Mouse (Mus musculus) neural tube, embryonic 12.5 days (tissue): ENCODE results near the gene Deaf1. TPM values are rescaled to one million over a fixed set of nuclear protein-coding genes. Genes with fewer than 3 reads are reported as not detected.

Experiments
- ATAC-seq: fragments of 200-750 bp; cut with Nextera tagmentation; 2 replicates; pipeline ENCODE4 v1.8.0; 2017; ENCODE audit warnings: low read depth, mild to moderate bottlenecking, moderate TSS enrichment, moderate library complexity; ENCODE audit not compliant: low FRiP score
- H3K27ac ChIP-seq: fragments of 300-500 bp; sonication (generic); 2 replicates; pipeline ENCODE4 v1.5.1; 2016
- H3K27me3 ChIP-seq: fragments of 300-500 bp; sonication (generic); replicated peaks from 2 replicates; pipeline ENCODE4 v1.6.1; 2016; ENCODE audit warnings: mild to moderate bottlenecking
- H3K36me3 ChIP-seq: fragments of 300-500 bp; sonication (generic); 2 replicates; pipeline ENCODE4 v1.6.1; 2016; ENCODE audit warnings: mild to moderate bottlenecking
- H3K4me1 ChIP-seq: fragments of 300-500 bp; sonication (generic); 2 replicates; pipeline ENCODE4 v1.6.1; 2016
- H3K4me2 ChIP-seq: fragments of 300-500 bp; sonication (generic); replicated peaks from 2 replicates; pipeline ENCODE4 v1.6.1; 2016; ENCODE audit warnings: mild to moderate bottlenecking
- H3K4me3 ChIP-seq: fragments of 300-500 bp; sonication (generic); 2 replicates; pipeline ENCODE4 v1.5.1; 2016
- H3K9ac ChIP-seq: fragments of 300-500 bp; sonication (generic); 2 replicates; pipeline ENCODE4 v1.6.1; 2016; ENCODE audit warnings: mild to moderate bottlenecking
- H3K9me3 ChIP-seq: fragments of 300-500 bp; sonication (generic); 2 replicates; pipeline ENCODE4 v1.6.1; 2016; ENCODE audit warnings: mild to moderate bottlenecking
- WGBS: fragments of 180-500 bp; shearing (Covaris S2); methylation state at CpG from one replicate; pipeline ENCODE4 v1.1.7; 2016; 5-methylcytosine and 5-hydroxymethylcytosine counted together
- polyA plus RNA-seq: library from polyadenylated mRNA; unstranded; fragments of >200 nt; fragmentation: Nextera tagmentation; extraction: Ambion mirVana; gene quantifications from 2 replicates; pipeline ENCODE4 v1.2.1, GENCODE M21; 2016

The Deaf1 gene
- polyA plus RNA-seq, 1 experiment from 2014 or later, result 108 TPM

DNA sequence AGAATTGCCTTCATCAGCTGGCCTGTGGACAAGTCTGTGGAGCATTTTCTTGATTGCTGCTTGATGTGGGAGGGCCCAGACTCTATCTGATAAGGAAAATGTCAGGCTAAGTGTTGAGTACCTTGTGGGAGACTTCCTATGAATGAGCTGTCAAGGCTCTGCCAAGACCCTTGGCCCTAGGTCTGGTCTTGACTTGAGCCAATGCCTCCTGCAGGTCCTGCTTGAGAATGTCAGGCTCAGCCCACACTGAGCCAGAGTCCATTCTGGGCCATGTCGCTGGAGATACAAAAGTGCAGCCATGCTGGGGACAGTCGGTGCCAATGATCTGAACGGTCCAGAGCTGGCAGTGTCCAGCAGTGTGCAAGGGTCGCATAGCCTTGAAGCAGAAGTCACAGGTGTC, 44.7 kb downstream of the Deaf1 start:
- no peak overlapping the region for H3K27ac ChIP-seq
- no peaks in the 10 kb centered on the region for H3K9me3 ChIP-seq
- H3K4me3 ChIP-seq, result no peak overlapping the region
- H3K4me2 ChIP-seq, result no peak overlapping the region
- H3K36me3 ChIP-seq, result no peaks in the 10 kb centered on the region
- ATAC-seq, result no peak
- H3K4me1 ChIP-seq, result peaks cover 9% of the 10 kb centered on the region
- WGBS, result 86% methylated on average over 4 of the region's 4 CpGs
- H3K27me3 ChIP-seq, result 0 out of 2 replicates have a peak, but pooled peaks cover 3% of the 10 kb centered on the region
- no peak overlapping the region for H3K9ac ChIP-seq

DNA sequence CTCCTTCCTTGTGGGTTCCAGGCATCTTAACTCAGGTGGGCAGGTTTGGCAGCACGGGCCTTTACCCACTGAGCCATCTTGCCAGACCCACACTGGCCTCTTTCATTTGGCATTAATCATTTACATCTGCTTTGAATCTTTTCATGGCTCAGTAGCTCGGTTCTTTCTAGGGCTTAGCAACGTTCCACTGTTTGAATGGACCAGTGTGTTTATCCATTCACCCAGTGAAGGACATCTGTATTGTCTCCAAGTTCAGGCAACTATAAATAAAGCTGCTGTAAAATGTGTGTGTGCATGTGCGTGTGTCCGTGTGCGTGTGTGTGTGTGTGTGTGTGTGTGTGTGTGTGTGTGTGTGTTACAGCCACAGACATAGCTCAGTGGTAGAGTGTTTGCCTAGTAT, 46.0 kb downstream of the Deaf1 start:
- H3K4me2 ChIP-seq, result no peak overlapping the region
- ATAC-seq, result no peak
- H3K4me1 ChIP-seq, result peaks cover 9% of the 10 kb centered on the region
- 0 out of 2 replicates have a peak, but pooled peaks cover 3% of the 10 kb centered on the region for H3K27me3 ChIP-seq
- no peak overlapping the region for H3K27ac ChIP-seq
- no peaks in the 10 kb centered on the region for H3K9me3 ChIP-seq
- no peak overlapping the region for H3K9ac ChIP-seq
- H3K36me3 ChIP-seq, result no peaks in the 10 kb centered on the region
- H3K4me3 ChIP-seq, result no peak overlapping the region
- 43% methylated on average over 6 of the region's 6 CpGs for WGBS

DNA sequence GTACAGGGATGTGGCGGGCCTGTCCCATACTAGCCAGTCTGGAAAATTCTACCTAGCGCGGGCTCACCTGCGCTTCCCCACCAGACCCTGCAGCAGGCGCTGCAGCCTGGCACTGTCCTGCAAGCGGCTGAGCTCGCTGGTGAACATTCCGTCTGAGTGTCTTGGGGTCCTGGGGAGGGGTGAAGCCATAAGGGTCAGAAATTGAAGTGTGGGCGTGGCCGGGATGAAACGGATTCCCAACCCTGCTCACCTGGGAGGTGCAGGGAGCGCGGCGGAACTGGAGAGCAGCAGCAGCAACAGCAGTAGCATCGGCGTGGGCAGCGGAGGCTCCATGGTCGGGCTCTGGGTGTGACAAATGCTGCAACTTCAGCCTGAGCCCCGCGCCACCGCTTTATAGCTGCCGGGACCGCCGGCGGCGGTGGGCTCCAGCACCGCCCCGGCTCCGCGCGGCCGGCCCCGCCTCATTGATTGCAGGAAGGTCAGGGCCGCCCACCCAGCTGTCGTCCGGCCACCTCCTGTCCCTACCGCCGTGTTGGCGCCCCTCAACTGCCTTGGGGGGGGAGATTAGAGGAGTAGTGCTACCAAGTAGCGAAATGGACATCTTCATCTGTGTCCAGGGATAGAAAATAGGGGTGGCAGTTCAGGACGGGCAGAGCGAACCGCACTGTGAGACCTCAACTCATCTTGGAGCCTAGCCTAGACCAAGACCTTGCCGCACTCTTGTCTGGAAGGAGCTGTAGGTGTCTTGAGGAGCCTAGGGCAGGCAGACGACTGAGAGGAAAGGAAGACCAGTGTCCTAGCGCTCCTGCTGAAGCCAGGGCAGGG, 48.5 kb downstream of the Deaf1 start, which contains the start of gene Sct:
Gene Sct, minus strand, starts transcription at position 368 of the 825 bp plus-strand sequence.
- H3K36me3 ChIP-seq, result no peaks in the 10 kb centered on the region
- peak within 1 kb of the TSS; percentile 53 for H3K9ac ChIP-seq
- H3K27ac ChIP-seq, result no peak within 1 kb of the TSS
- H3K9me3 ChIP-seq, result no peaks in the 10 kb centered on the region
- H3K4me2 ChIP-seq, result peak within 1 kb of the TSS; percentile 95
- WGBS, result 1% methylated on average over 46 of the region's 46 CpGs
- H3K4me3 ChIP-seq, result peak within 1 kb of the TSS; percentile 41
- 0 out of 2 replicates have a peak, but pooled peaks cover 3% of the 10 kb centered on the region for H3K27me3 ChIP-seq
- ATAC-seq, result peak; percentile 76
- H3K4me1 ChIP-seq, result peaks cover 9% of the 10 kb centered on the region

DNA sequence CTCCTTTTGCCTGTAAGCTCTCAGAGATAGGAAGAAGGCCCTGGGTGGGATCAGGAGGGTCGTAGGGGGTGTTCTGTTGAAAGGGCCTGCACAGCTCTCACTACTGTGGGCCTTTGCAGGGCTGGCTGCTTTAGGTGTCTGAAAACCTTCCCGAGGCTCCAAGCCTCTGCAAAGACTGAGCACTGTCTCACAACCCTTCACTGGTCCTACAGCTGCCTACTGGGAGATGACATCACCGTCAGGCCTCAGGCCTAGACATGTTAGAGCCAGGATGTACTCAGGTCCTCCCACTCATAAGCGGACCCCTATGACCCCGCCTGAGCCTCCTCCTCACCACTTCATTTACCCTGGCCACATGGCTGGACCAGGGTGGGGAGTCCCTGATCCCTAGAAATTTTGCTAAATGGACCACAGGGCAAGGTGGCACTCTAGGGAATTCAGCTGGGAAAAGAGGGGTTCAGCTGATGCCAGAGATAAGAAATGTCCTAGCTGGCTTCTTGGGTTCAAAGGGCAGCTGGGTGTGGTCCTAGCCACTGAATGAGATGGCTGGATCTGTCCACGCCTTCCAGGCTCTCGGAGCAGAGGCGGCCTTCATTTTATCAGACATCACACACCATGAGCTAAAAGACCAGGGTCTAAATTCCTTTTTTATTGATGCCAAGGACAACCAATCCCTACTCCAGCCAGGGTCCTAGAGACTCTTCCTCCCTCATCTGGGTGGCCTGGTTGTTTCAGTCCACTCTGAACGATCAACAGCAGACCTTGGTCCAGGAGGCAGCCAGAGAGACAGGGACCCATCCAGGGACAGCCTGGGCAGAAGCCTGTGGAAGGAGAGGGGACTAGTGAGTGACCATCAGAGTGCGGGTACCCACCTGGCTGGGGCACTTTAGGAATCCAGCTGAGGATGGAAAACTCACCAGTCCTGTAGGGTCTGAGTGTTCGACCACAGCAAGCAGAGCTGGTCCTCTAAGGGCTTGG, 49.5 kb downstream of the Deaf1 start:
- Histone ChIP-seq H3K36me3 (no peaks in the 10 kb centered on the region), H3K4me3 (no peak overlapping the region), H3K4me1 (peaks cover 9% of the 10 kb centered on the region), H3K9ac (no peak overlapping the region), H3K27me3 (0 out of 2 replicates have a peak, but pooled peaks cover 3% of the 10 kb centered on the region), H3K4me2 (peak overlapping the region; percentile 95), H3K27ac (no peak overlapping the region), H3K9me3 (no peaks in the 10 kb centered on the region)
- WGBS, result 78% methylated on average over 11 of the region's 11 CpGs
- ATAC-seq, result 0 out of 2 replicates have a peak, but pooled peaks have one; percentile 15

DNA sequence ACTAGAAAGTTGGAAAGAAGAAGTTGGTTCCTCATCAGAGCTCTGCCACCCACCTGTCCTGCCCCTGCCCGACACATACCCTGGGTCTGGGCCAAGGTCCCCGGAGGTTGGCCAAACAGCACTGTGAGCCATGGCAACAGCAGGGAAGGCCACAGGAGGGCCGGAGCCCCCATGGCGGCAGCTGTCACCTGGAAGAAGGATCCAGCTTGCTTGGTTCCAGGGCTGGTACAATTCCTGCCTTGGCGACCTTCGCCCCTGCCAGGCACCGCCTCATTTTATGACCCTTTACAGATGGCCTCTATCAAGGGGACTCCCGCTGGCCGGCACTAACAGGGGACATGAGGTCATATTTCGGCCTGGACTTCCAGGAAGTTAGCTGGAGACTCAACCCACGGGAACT, 50.9 kb downstream of the Deaf1 start, which contains the start of gene Cdhr5:
Gene Cdhr5, minus strand, starts transcription at position 241 of the 400 bp plus-strand sequence.
- Histone ChIP-seq H3K9ac (no peak within 1 kb of the TSS), H3K4me2 (no peak within 1 kb of the TSS), H3K27me3 (0 out of 2 replicates have a peak, but pooled peaks cover 3% of the 10 kb centered on the region), H3K4me3 (no peak within 1 kb of the TSS), H3K36me3 (no peaks in the 10 kb centered on the region), H3K9me3 (no peaks in the 10 kb centered on the region), H3K27ac (no peak within 1 kb of the TSS), H3K4me1 (peaks cover 9% of the 10 kb centered on the region)
- ATAC-seq, result no peak
- 27% methylated on average over 11 of the region's 11 CpGs for WGBS

DNA sequence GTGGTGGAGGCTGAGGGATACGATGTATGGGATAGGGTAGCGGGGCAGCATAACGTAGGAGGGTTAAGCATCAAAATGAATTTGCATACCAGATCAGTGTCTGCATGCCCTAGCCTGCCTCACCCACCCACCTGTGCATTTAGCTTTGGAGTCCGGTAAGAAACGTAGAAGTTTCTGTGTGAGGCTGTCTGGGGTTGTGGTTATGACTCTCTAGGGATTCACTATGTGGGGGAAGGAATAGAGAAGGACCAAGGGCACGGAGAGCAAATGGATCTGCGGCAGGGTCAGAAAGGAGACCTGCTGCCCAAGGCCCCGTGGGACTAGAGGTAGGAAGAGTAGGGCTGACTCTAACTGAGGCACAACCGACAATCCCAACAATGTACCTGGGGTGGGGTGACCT, 52.1 kb downstream of the Deaf1 start:
- H3K9ac ChIP-seq, result no peak overlapping the region
- H3K4me1 ChIP-seq, result peaks cover 9% of the 10 kb centered on the region
- WGBS, result 88% methylated on average over 9 of the region's 9 CpGs
- H3K4me2 ChIP-seq, result no peak overlapping the region
- no peaks in the 10 kb centered on the region for H3K36me3 ChIP-seq
- ATAC-seq, result no peak
- no peak overlapping the region for H3K27ac ChIP-seq
- no peak overlapping the region for H3K4me3 ChIP-seq
- no peaks in the 10 kb centered on the region for H3K9me3 ChIP-seq
- H3K27me3 ChIP-seq, result 0 out of 2 replicates have a peak, but pooled peaks cover 3% of the 10 kb centered on the region

DNA sequence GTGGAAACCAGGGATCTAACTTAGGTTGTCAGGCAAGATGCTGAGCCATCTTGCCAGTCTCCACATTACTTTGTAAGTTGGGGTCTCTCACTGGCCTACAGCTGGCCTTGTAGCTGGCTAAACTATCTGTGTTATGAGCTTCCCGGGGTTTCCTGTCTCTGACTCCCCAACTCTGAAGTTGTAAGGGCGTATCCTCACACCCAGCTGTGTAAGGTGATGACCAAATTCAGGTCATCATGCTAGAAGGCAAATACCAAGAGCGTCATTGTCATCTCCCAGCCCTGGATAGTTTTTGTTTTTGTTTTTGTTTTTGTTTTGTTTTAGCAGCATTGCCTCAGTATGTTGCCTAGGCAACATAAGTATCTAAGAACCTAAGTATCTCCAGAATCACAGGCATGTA, 56.9 kb downstream of the Deaf1 start:
- H3K9me3 ChIP-seq, result no peaks in the 10 kb centered on the region
- peaks cover 8% of the 10 kb centered on the region for H3K4me1 ChIP-seq
- ATAC-seq, result no peak
- no peaks in the 10 kb centered on the region for H3K36me3 ChIP-seq
- H3K4me2 ChIP-seq, result no peak overlapping the region
- 93% methylated on average over 3 of the region's 3 CpGs for WGBS
- H3K9ac ChIP-seq, result no peak overlapping the region
- H3K27me3 ChIP-seq, result no peaks in the 10 kb centered on the region
- no peak overlapping the region for H3K4me3 ChIP-seq
- H3K27ac ChIP-seq, result no peak overlapping the region

DNA sequence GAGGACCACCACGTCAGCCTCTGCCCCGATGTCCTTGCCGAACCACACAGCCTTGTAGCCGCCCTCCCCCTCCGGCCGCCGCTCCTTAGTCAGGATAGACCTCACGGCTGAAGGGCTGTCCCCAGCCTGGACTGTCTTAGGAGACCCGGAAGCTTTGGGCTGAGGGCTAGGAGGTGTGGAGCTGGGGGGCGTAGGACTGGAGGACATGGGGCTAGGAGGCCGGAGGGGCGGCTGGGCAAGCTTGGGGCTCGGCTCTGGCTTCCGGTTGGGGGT, 58.3 kb downstream of the Deaf1 start:
- ATAC-seq, result no peak
- 86% methylated on average over 14 of the region's 14 CpGs for WGBS

DNA sequence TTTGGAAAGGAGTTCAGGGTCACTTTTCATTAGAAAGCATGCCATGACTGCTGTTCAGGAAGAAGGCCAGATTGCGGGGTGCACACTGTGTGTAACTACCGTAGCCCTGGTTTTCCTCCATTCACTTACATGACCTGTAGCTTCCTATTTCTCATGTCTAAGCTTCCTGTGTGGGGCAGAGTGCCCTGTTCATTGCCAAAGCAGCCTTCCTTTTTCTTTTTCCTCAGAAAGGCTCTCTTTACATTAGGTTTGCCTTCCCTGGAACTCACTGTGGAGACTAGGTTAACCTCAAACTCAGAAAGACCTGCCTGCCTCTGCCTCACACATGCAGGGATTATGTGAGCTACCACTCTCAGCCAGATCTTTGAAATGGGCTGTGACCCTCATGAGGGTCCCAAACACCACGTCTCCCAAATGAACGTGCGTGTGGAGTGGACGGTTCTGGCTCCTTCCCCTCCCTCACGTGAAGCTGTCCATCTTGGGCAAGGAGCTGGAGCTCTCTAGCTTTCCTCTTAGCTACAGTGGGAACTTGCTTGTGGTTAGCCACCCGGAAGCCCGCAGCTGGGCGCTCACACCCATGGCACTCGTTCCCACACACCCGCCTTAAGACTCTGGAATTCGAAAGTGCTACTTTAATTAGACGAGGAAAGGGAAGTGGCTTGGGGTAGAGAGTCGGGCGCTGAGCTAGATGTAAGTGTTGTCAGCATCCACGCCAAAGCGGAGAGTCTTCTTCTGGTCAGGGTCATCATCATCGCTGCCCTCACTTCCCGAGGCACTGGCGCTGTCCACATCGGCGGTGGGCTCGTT, 58.8 kb downstream of the Deaf1 start:
- WGBS, result 80% methylated on average over 24 of the region's 24 CpGs
- Histone ChIP-seq H3K9me3 (no peaks in the 10 kb centered on the region), H3K4me2 (no peak overlapping the region), H3K27me3 (no peaks in the 10 kb centered on the region), H3K27ac (no peak overlapping the region), H3K4me3 (no peak overlapping the region), H3K9ac (no peak overlapping the region), H3K36me3 (peaks cover 9% of the 10 kb centered on the region), H3K4me1 (peaks cover 12% of the 10 kb centered on the region)
- ATAC-seq, result no peak

More for the DNA sequence above, 58.3 kb downstream of the Deaf1 start:
- Histone ChIP-seq H3K27me3 (no peaks in the 10 kb centered on the region), H3K4me2 (no peak overlapping the region), H3K27ac (no peak overlapping the region), H3K9me3 (no peaks in the 10 kb centered on the region), H3K9ac (no peak overlapping the region), H3K36me3 (peaks cover 3% of the 10 kb centered on the region), H3K4me3 (no peak overlapping the region), H3K4me1 (peaks cover 12% of the 10 kb centered on the region)

DNA sequence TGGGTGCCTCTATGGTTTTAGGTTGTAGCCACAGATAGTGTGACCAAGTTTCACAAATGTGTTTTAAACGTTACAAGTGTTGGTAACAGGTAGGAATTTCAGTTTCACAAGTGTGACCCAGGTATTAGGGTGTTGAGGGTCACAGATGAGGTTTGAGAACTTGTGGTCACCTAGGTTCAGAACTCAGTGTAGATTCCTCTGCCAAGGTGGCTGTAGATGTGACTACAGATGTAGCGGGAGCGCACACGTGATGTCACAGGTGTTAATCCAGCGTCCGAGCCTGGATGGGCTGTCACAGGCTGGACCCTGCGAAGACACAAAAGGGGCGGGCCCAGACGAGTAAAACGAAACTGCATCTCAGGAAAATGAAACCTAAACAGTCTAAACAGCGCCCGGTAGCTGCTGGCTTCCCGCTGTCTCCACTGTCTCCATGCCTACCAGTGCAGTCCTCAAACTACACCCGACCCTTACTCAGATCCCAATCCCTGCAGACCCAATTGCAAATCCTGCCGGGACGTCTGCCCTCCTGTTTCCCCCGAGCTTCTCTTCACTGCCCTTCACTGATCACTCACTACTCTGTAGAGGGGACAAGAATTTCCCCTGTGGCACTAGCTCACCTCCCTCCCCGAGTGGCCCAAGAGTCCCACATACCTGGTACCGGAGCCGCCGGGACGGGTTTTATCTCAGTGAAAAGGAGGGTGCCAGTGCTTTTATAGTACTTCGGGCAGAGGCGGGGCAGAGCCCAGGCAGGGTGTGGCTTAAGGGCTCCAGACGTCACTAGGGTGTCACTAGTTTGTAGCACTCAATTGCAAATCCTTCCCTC, 61.5 kb downstream of the Deaf1 start, which contains the start of gene Irf7:
Gene Irf7, minus strand, starts transcription at position 743 of the 823 bp plus-strand sequence.
- Histone ChIP-seq H3K4me3 (peak within 1 kb of the TSS; percentile 29; the same call in 1 of the 2 replicates), H3K4me2 (peak within 1 kb of the TSS; percentile 61), H3K9ac (peak within 1 kb of the TSS; percentile 40; the same call in 1 of the 2 replicates), H3K27me3 (no peaks in the 10 kb centered on the region), H3K27ac (no peak within 1 kb of the TSS), H3K4me1 (peaks cover 12% of the 10 kb centered on the region), H3K9me3 (no peaks in the 10 kb centered on the region), H3K36me3 (peaks cover 36% of the 10 kb centered on the region)
- WGBS, result 12% methylated on average over 25 of the region's 25 CpGs
- no peak for ATAC-seq

DNA sequence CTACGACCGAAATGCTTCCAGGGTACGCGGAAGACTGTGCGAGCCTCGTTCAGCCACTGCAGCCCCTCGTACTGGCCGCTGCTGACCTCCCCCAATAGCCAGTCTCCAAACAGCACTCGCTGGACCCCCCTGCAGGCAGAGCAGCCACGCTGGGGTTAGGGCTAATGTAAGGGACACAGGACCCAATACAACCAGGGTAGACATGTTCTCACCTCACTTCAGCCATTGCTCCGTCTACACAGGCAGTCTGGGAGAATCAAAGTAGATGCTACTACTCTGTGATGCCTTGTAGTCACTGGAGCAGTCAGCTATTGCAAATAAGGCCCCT, 62.1 kb downstream of the Deaf1 start:
- 50% methylated on average over 11 of the region's 11 CpGs for WGBS
- Histone ChIP-seq H3K4me2 (peak overlapping the region; percentile 61), H3K9ac (no peak overlapping the region), H3K9me3 (no peaks in the 10 kb centered on the region), H3K36me3 (peaks cover 42% of the 10 kb centered on the region), H3K4me3 (no peak overlapping the region), H3K4me1 (peaks cover 12% of the 10 kb centered on the region), H3K27ac (no peak overlapping the region), H3K27me3 (no peaks in the 10 kb centered on the region)
- 0 out of 2 replicates have a peak, but pooled peaks have one; percentile 16 for ATAC-seq
